Mouse (Mus musculus) activated CD4-positive, CD25-positive, alpha-beta regulatory T cell, adult 9 weeks (primary cell): ENCODE measurements around the gene Snrpn. TPM values are rescaled to one million over a fixed set of nuclear protein-coding genes. Genes with fewer than 3 reads are reported as not detected.

Experiments used
- polyA plus RNA-seq: library from polyadenylated mRNA; unstranded; fragments of 100-300 nt; shearing (Covaris generic); gene quantifications from one replicate; pipeline ENCODE4 v1.2.1, GENCODE M21; 2017

Gene Snrpn
- polyA plus RNA-seq: 0.70 TPM

GRCm38 (mm10) chr7:60139742-60140480, at the start of gene Snrpn:
TSS of gene Snrpn (minus strand) at chr7:60140219.

DNA sequence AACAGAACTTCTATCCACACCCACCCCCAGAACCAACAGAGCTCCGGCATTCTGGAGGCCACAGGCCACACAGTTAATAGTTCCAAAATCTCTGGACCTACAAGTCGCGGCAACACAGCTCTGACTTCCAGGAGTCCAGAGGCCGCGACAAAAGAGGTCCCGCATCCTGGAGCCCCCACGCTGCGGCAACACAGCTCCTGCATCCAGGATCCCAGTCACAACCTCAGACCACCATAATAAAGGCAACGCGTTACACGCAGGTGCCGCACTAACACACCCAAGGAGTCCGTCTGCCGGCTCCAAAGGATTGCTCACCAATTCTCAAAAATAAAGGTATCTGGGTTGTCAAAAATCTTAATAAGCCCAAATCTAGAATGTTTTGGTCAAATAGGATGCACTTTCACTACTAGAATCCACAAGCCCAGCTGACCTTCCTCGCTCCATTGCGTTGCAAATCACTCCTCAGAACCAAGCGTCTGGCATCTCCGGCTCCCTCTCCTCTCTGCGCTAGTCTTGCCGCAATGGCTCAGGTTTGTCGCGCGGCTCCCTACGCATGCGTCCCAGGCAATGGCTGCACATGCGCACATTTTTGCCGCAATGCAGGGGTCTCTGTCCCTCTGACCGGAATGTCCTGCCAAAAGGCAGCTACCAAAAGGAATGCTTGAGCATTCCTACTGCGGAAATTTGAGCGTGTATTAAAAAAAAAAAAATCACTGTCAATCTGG, 135.3 kb downstream of the Snrpn start, which contains the start of the genes Snurf and Gm38393:
Snurf (minus strand) TSS at position 444 of the 725 bp plus-strand sequence.
Gm38393 (minus strand) TSS at position 459 of the 725 bp plus-strand sequence.

Other genes starting within 250 kb of the Snrpn start
- gene Snurf, start 135.2 kb downstream of the Snrpn start, polyA plus RNA-seq: not detected
- gene Gm38393, start 135.2 kb downstream of the Snrpn start, polyA plus RNA-seq: not detected